ENCODE assay signal across 16 mouse cellular contexts in genomic region chr10:118953440-118953839, GRCm38 (mm10).
"Had no signal": no experiment of that assay in that cellular context is flagged by ENCODE, and none has a peak within 500 bp of the region (broad histone marks: within the 10 kb centered on the region; RNA-seq: fewer than 3 reads in every experiment).

No protein-coding gene starts in this region.

- ATAC-seq: lung, postnatal 0 days; midbrain, embryonic 13.5 days; midbrain, embryonic 15.5 days had no signal

- H3K9me3 ChIP-seq: liver, embryonic 15.5 days; lung, embryonic 15.5 days; megakaryocyte, embryonic 14.5 days; midbrain, embryonic 13.5 days; midbrain, embryonic 15.5 days; neural tube, embryonic 12.5 days had no signal

- H3K4me1 ChIP-seq: liver, embryonic 15.5 days; lung, embryonic 15.5 days; megakaryocyte, embryonic 14.5 days; midbrain, embryonic 13.5 days; midbrain, embryonic 15.5 days; neural tube, embryonic 12.5 days had no signal

- H3K4me3 ChIP-seq: liver, embryonic 15.5 days; lung, embryonic 15.5 days; megakaryocyte, embryonic 14.5 days; midbrain, embryonic 13.5 days; midbrain, embryonic 15.5 days; neural tube, embryonic 12.5 days had no signal

- H3K27ac ChIP-seq: liver, embryonic 15.5 days; lung, embryonic 15.5 days; macrophage; midbrain, embryonic 13.5 days; midbrain, embryonic 15.5 days; neural tube, embryonic 12.5 days had no signal

- H3K9ac ChIP-seq: liver, embryonic 15.5 days; liver, postnatal 0 days; lung, embryonic 15.5 days; midbrain, embryonic 13.5 days; midbrain, embryonic 15.5 days; neural tube, embryonic 12.5 days had no signal

- H3K27me3 ChIP-seq: liver, embryonic 15.5 days; lung, embryonic 15.5 days; midbrain, embryonic 15.5 days; neural tube, embryonic 12.5 days had no signal

- H3K36me3 ChIP-seq: liver, embryonic 15.5 days; lung, embryonic 15.5 days; midbrain, embryonic 13.5 days; midbrain, embryonic 15.5 days; neural tube, embryonic 12.5 days had no signal

- DNase-seq: liver, postnatal 0 days; lung, adult 2 months; lung, postnatal 14 days; lung, postnatal 36 days; right cerebral cortex, postnatal 14 days; thymus, adult 18-20 months; thymus, postnatal 25 days had no signal

- H3K4me2 ChIP-seq: liver, embryonic 15.5 days; lung, embryonic 15.5 days; midbrain, embryonic 11.5 days; midbrain, embryonic 13.5 days; midbrain, embryonic 15.5 days; neural tube, embryonic 12.5 days had no signal
